Mouse (Mus musculus) megakaryocyte, embryonic 14.5 days (primary cell): Measurements from ENCODE around the gene Ush2a.

Experiments
- FLI1 ChIP-seq: IDR thresholded peaks from 2 replicates; pipeline ENCODE4 v1.6.1; 2012; ENCODE audit warnings: low read length, inconsistent platforms, mixed read lengths
- GATA1 ChIP-seq: IDR thresholded peaks from 3 replicates; pipeline ENCODE4 v1.6.1; 2012; ENCODE audit warnings: mixed read lengths, low read length, inconsistent platforms, borderline replicate concordance

DNA sequence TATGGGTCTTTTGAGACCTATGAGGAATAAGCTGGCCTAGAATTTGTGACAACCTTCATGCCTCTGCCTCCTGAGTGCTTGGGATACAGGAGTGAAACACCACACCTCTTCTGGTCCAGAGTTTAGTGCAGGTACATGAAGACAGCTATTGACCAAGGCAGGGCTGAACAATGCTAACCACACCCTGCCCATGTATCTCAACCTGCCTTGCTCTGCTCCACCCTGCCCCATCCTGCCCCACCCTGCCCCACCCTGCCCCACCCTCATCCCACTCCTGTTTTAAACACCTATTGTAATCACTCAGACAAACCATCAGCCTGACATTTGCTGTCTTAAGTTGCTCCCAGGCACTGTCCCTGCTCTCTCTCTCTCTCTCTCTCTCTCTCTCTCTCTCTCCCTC lies 344.6 kb downstream of the Ush2a start:
- TF ChIP-seq GATA1 = no peak
- TF ChIP-seq FLI1 = no peak
